Mouse (Mus musculus): ENCODE results near the gene BC003965. TPM values are rescaled to one million over a fixed set of nuclear protein-coding genes. Genes with fewer than 3 reads are reported as not detected.

The BC003965 gene
- total RNA-seq (2023; ENCODE audit: inconsistent age) = 14.1 to 16.3 TPM (median 14.7 TPM) in 4 replicates

GRCm38 (mm10) chr17:25184129-25184691, at the start of gene BC003965:
Gene BC003965, plus strand, starts transcription at chr17:25184554.

GRCm38 (mm10) chr17:25162161-25162560, 22.2 kb upstream of the BC003965 start, which contains the start of gene Ccdc154:
Gene Ccdc154, plus strand, starts transcription at chr17:25162461.

GRCm38 (mm10) chr17:25175411-25175810, 8.9 kb upstream of the BC003965 start, which contains the start of gene Gm38655:
Gene Gm38655, minus strand, starts transcription at chr17:25175471.

GRCm38 (mm10) chr17:25188150-25189031, 4.0 kb downstream of the BC003965 start, which contains the start of gene Unkl:
Gene Unkl, plus strand, starts transcription at chr17:25188397.

Other genes starting within 250 kb of the BC003965 start
- 200 to 220 TPM (median 218 TPM) in 4 replicates for gene Mapk8ip3, start 247.6 kb upstream of the BC003965 start, total RNA-seq (2023; ENCODE audit: inconsistent age)
- gene Jpt2, start 223.9 kb upstream of the BC003965 start, total RNA-seq (2023; ENCODE audit: inconsistent age) = 28.7 to 38.2 TPM (median 33.4 TPM) in 4 replicates
- 38.2 to 47.6 TPM (median 41.7 TPM) in 4 replicates for gene Cramp1l, start 168.8 kb upstream of the BC003965 start, total RNA-seq (2023; ENCODE audit: inconsistent age)
- 66.0 to 71.9 TPM (median 68.3 TPM) in 4 replicates for gene Ift140, start 168.5 kb upstream of the BC003965 start, total RNA-seq (2023; ENCODE audit: inconsistent age)
- not detected in 4 replicates for gene Tmem204, start 101.0 kb upstream of the BC003965 start, total RNA-seq (2023; ENCODE audit: inconsistent age)
- gene Telo2, start 68.6 kb upstream of the BC003965 start, total RNA-seq (2023; ENCODE audit: inconsistent age) = 30.5 to 38.6 TPM (median 33.5 TPM) in 4 replicates
- gene Ptx4, start 63.8 kb upstream of the BC003965 start, total RNA-seq (2023; ENCODE audit: inconsistent age) = not detected in 4 replicates
- gene Clcn7, start 51.2 kb upstream of the BC003965 start, total RNA-seq (2023; ENCODE audit: inconsistent age) = 41.6 to 51.0 TPM (median 43.7 TPM) in 4 replicates
- 0.29 to 0.42 TPM (median 0.36 TPM) in 3 of 4 replicates, not detected in the other for gene Ccdc154, start 22.1 kb upstream of the BC003965 start, total RNA-seq (2023; ENCODE audit: inconsistent age)
- gene Gm38655, start 9.1 kb upstream of the BC003965 start, total RNA-seq (2023; ENCODE audit: inconsistent age) = not detected in 4 replicates
- 34.3 to 40.5 TPM (median 35.6 TPM) in 4 replicates for gene Unkl, start 3.8 kb downstream of the BC003965 start, total RNA-seq (2023; ENCODE audit: inconsistent age)
- 23.3 to 29.1 TPM (median 27.6 TPM) in 4 replicates for gene Gnptg, start 55.6 kb downstream of the BC003965 start, total RNA-seq (2023; ENCODE audit: inconsistent age)
- 14.8 to 19.8 TPM (median 15.4 TPM) in 4 replicates for gene Tsr3, start 55.6 kb downstream of the BC003965 start, total RNA-seq (2023; ENCODE audit: inconsistent age)
- 0.54 to 2.4 TPM (median 1.2 TPM) in 4 replicates for gene Baiap3, start 71.8 kb downstream of the BC003965 start, total RNA-seq (2023; ENCODE audit: inconsistent age)
- gene Ube2i, start 90.1 kb downstream of the BC003965 start, total RNA-seq (2023; ENCODE audit: inconsistent age) = 423 to 464 TPM (median 442 TPM) in 4 replicates
- not detected in 4 replicates for gene Prss34, start 113.8 kb downstream of the BC003965 start, total RNA-seq (2023; ENCODE audit: inconsistent age)
- gene Prss28, start 124.1 kb downstream of the BC003965 start, total RNA-seq (2023; ENCODE audit: inconsistent age) = not detected in 4 replicates
- not detected in 4 replicates for gene Prss29, start 134.1 kb downstream of the BC003965 start, total RNA-seq (2023; ENCODE audit: inconsistent age)
- not detected in 4 replicates for gene Tpsab1, start 161.0 kb downstream of the BC003965 start, total RNA-seq (2023; ENCODE audit: inconsistent age)
- not detected in 4 replicates for gene Tpsb2, start 181.8 kb downstream of the BC003965 start, total RNA-seq (2023; ENCODE audit: inconsistent age)
- not detected in 4 replicates for gene Tpsg1, start 184.7 kb downstream of the BC003965 start, total RNA-seq (2023; ENCODE audit: inconsistent age)
- gene Cacna1h, start 249.2 kb downstream of the BC003965 start, total RNA-seq (2023; ENCODE audit: inconsistent age) = 5.3 to 10.7 TPM (median 7.8 TPM) in 4 replicates

Data from B cell, adult (primary cell).